Mouse (Mus musculus): ENCODE measurements around the gene L3mbtl2. TPM values are rescaled to one million over a fixed set of nuclear protein-coding genes. Genes with fewer than 3 reads are reported as not detected.
A peak's percentile ranks its signal among the peaks of the same experiment; 100 is the strongest.
"Not testable (repeated sequence)": the region's sequence is repeated elsewhere in the genome, so short reads cannot be mapped to it uniquely, and the experiment has no call there.

L3mbtl2 gene
- polyA plus RNA-seq, 1 experiment from 2014 or later, result 26.3 TPM

GRCm38 (mm10) chr15:81693967-81694881 lies 30.5 kb downstream of the L3mbtl2 start:
- Histone ChIP-seq H3K4me3 (replicated peaks) (peak overlapping the region; percentile 59), H3K4me1 (peaks cover 27% of the 10 kb centered on the region), H3K9me3 (replicated peaks) (no peaks in the 10 kb centered on the region), H3K27ac (0 out of 2 replicates have a peak overlapping the region, but pooled peaks have one; percentile 45), H3K9ac (peak overlapping the region; percentile 66), H3K36me3 (no peaks in the 10 kb centered on the region), H3K27me3 (peaks cover 53% of the 10 kb centered on the region), H3K4me2 (peak overlapping the region; percentile 98)
- ATAC-seq (replicated peaks; ENCODE audit: low FRiP score), result peak; percentile 83
- under 1% methylated on average over 90 of the region's 107 CpGs for WGBS

- no peak; the same call in 1 of the 2 replicates for ATAC-seq (replicated peaks; ENCODE audit: low FRiP score)
- no peaks in the 10 kb centered on the region for H3K36me3 ChIP-seq
- H3K9me3 ChIP-seq (replicated peaks), result no peaks in the 10 kb centered on the region
- WGBS, result 34% methylated on average over 19 of the region's 19 CpGs
- peaks cover 27% of the 10 kb centered on the region for H3K4me1 ChIP-seq
- H3K27me3 ChIP-seq, result peaks cover 53% of the 10 kb centered on the region
- peak overlapping the region; percentile 98 for H3K4me2 ChIP-seq
- no peak overlapping the region for H3K27ac ChIP-seq
- peak overlapping the region; percentile 59 for H3K4me3 ChIP-seq (replicated peaks)
- H3K9ac ChIP-seq, result peak overlapping the region; percentile 66
Measured at GRCm38 (mm10) chr15:81694891-81695290, 31.2 kb downstream of the L3mbtl2 start.

- Histone ChIP-seq H3K4me2 (0 out of 2 replicates have a peak within 1 kb of the TSS, but pooled peaks have one; percentile 5), H3K4me3 (replicated peaks) (no peak within 1 kb of the TSS), H3K4me1 (peaks cover 31% of the 10 kb centered on the region), H3K36me3 (no peaks in the 10 kb centered on the region), H3K9ac (no peak within 1 kb of the TSS), H3K9me3 (replicated peaks) (no peaks in the 10 kb centered on the region), H3K27ac (0 out of 2 replicates have a peak within 1 kb of the TSS, but pooled peaks have one; percentile 2), H3K27me3 (peaks cover 46% of the 10 kb centered on the region)
- 59% methylated on average over 7 of the region's 7 CpGs for WGBS
- no peak for ATAC-seq (replicated peaks; ENCODE audit: low FRiP score)
Measured at GRCm38 (mm10) chr15:81697175-81697574, 33.5 kb downstream of the L3mbtl2 start, which contains the start of gene Chadl. Gene Chadl, minus strand, starts transcription at chr15:81697287.

- no peak overlapping the region for H3K4me3 ChIP-seq (replicated peaks)
- no peaks in the 10 kb centered on the region for H3K9me3 ChIP-seq (replicated peaks)
- peaks cover 5% of the 10 kb centered on the region; the same call in 1 of the 2 replicates for H3K36me3 ChIP-seq
- H3K4me2 ChIP-seq, result no peak overlapping the region
- peaks cover 26% of the 10 kb centered on the region for H3K4me1 ChIP-seq
- H3K27me3 ChIP-seq, result peaks cover 39% of the 10 kb centered on the region
- no peak for ATAC-seq (replicated peaks; ENCODE audit: low FRiP score)
- no peak overlapping the region for H3K9ac ChIP-seq
- 50% methylated on average over 3 of the region's 3 CpGs for WGBS
- no peak overlapping the region for H3K27ac ChIP-seq
Measured at GRCm38 (mm10) chr15:81697847-81698246, 34.2 kb downstream of the L3mbtl2 start.

GRCm38 (mm10) chr15:81698532-81698931 lies 34.8 kb downstream of the L3mbtl2 start:
- H3K27me3 ChIP-seq, result peaks cover 32% of the 10 kb centered on the region
- H3K4me2 ChIP-seq, result no peak overlapping the region
- H3K4me1 ChIP-seq, result peaks cover 20% of the 10 kb centered on the region
- ATAC-seq (replicated peaks; ENCODE audit: low FRiP score), result no peak
- H3K9me3 ChIP-seq (replicated peaks), result no peaks in the 10 kb centered on the region
- WGBS, result 71% methylated on average over 2 of the region's 2 CpGs
- no peak overlapping the region for H3K27ac ChIP-seq
- peaks cover 12% of the 10 kb centered on the region for H3K36me3 ChIP-seq
- H3K9ac ChIP-seq, result no peak overlapping the region
- H3K4me3 ChIP-seq (replicated peaks), result no peak overlapping the region

- Histone ChIP-seq H3K4me2 (no peak overlapping the region), H3K9me3 (replicated peaks) (no peaks in the 10 kb centered on the region), H3K27ac (0 out of 2 replicates have a peak overlapping the region, but pooled peaks have one; percentile 45), H3K27me3 (peaks cover 16% of the 10 kb centered on the region), H3K4me3 (replicated peaks) (no peak overlapping the region), H3K9ac (no peak overlapping the region), H3K36me3 (peaks cover 28% of the 10 kb centered on the region), H3K4me1 (peaks cover 4% of the 10 kb centered on the region; the same call in 1 of the 2 replicates)
- ATAC-seq (replicated peaks; ENCODE audit: low FRiP score), result no peak
- 49% methylated on average over 2 of the region's 2 CpGs for WGBS
Measured at GRCm38 (mm10) chr15:81700161-81700560, 36.5 kb downstream of the L3mbtl2 start.

- Histone ChIP-seq H3K36me3 (peaks cover 33% of the 10 kb centered on the region), H3K9ac (no peak overlapping the region), H3K27ac (0 out of 2 replicates have a peak overlapping the region, but pooled peaks have one; percentile 45), H3K4me3 (replicated peaks) (no peak overlapping the region), H3K9me3 (replicated peaks) (no peaks in the 10 kb centered on the region), H3K4me1 (peaks cover 4% of the 10 kb centered on the region; the same call in 1 of the 2 replicates), H3K4me2 (no peak overlapping the region), H3K27me3 (peaks cover 11% of the 10 kb centered on the region; the same call in 1 of the 2 replicates)
- 43% methylated on average over 8 of the region's 8 CpGs for WGBS
- ATAC-seq (replicated peaks; ENCODE audit: low FRiP score), result no peak
Measured at GRCm38 (mm10) chr15:81700601-81701000, 36.9 kb downstream of the L3mbtl2 start.

GRCm38 (mm10) chr15:81701350-81701749 lies 37.7 kb downstream of the L3mbtl2 start:
- ATAC-seq (replicated peaks; ENCODE audit: low FRiP score); H3K27ac ChIP-seq; H3K9me3 ChIP-seq (replicated peaks); H3K4me3 ChIP-seq (replicated peaks); H3K27me3 ChIP-seq; H3K4me2 ChIP-seq; H3K4me1 ChIP-seq; H3K9ac ChIP-seq: not testable (repeated sequence)
- WGBS, result 76% methylated on average over 4 of the region's 4 CpGs
- peaks cover 40% of the 10 kb centered on the region for H3K36me3 ChIP-seq

GRCm38 (mm10) chr15:81702306-81703093 lies 38.8 kb downstream of the L3mbtl2 start:
- Histone ChIP-seq H3K4me2 (no peak overlapping the region), H3K4me1 (peaks cover 4% of the 10 kb centered on the region; the same call in 1 of the 2 replicates), H3K4me3 (replicated peaks) (no peak overlapping the region), H3K27me3 (no peaks in the 10 kb centered on the region), H3K9me3 (replicated peaks) (no peaks in the 10 kb centered on the region), H3K36me3 (peaks cover 52% of the 10 kb centered on the region), H3K9ac (no peak overlapping the region), H3K27ac (peak overlapping the region; percentile 67; the same call in 1 of the 2 replicates)
- no peak for ATAC-seq (replicated peaks; ENCODE audit: low FRiP score)
- 89% methylated on average over 13 of the region's 13 CpGs for WGBS

GRCm38 (mm10) chr15:81703094-81703489 lies 39.4 kb downstream of the L3mbtl2 start:
- Histone ChIP-seq H3K9ac (no peak overlapping the region), H3K27me3 (no peaks in the 10 kb centered on the region), H3K4me2 (no peak overlapping the region), H3K27ac (peak overlapping the region; percentile 67), H3K4me3 (replicated peaks) (no peak overlapping the region), H3K9me3 (replicated peaks) (no peaks in the 10 kb centered on the region), H3K4me1 (peaks cover 4% of the 10 kb centered on the region; the same call in 1 of the 2 replicates), H3K36me3 (peaks cover 58% of the 10 kb centered on the region)
- no peak for ATAC-seq (replicated peaks; ENCODE audit: low FRiP score)
- WGBS, result 83% methylated on average over 3 of the region's 3 CpGs

GRCm38 (mm10) chr15:81708991-81709390 lies 45.3 kb downstream of the L3mbtl2 start:
- 89% methylated on average over 11 of the region's 11 CpGs for WGBS
- no peak overlapping the region for H3K9ac ChIP-seq
- H3K4me3 ChIP-seq (replicated peaks), result no peak overlapping the region
- H3K27me3 ChIP-seq, result no peaks in the 10 kb centered on the region
- H3K27ac ChIP-seq, result no peak overlapping the region
- no peak for ATAC-seq (replicated peaks; ENCODE audit: low FRiP score)
- no peaks in the 10 kb centered on the region for H3K9me3 ChIP-seq (replicated peaks)
- H3K36me3 ChIP-seq, result peaks cover 97% of the 10 kb centered on the region
- H3K4me2 ChIP-seq, result no peak overlapping the region
- no peaks in the 10 kb centered on the region for H3K4me1 ChIP-seq
